Mouse (Mus musculus) kidney, adult 2 months (tissue): ENCODE measurements around the gene App.

ENCODE experiments used
- CTCF ChIP-seq: fragments of 200-500 bp; conservative IDR thresholded peaks from 2 replicates; pipeline ENCODE4 v1.5.1; 2011; ENCODE audit warnings: low read depth, mild to moderate bottlenecking, control low read depth, low read length, moderate library complexity, mixed read lengths; ENCODE audit not compliant: insufficient read depth, insufficient read length
- POLR2A ChIP-seq: fragments of 200-500 bp; IDR thresholded peaks from one replicate; pipeline ENCODE4 v1.6.1; 2011; ENCODE audit warnings: low read depth, low read length, control low read depth

DNA sequence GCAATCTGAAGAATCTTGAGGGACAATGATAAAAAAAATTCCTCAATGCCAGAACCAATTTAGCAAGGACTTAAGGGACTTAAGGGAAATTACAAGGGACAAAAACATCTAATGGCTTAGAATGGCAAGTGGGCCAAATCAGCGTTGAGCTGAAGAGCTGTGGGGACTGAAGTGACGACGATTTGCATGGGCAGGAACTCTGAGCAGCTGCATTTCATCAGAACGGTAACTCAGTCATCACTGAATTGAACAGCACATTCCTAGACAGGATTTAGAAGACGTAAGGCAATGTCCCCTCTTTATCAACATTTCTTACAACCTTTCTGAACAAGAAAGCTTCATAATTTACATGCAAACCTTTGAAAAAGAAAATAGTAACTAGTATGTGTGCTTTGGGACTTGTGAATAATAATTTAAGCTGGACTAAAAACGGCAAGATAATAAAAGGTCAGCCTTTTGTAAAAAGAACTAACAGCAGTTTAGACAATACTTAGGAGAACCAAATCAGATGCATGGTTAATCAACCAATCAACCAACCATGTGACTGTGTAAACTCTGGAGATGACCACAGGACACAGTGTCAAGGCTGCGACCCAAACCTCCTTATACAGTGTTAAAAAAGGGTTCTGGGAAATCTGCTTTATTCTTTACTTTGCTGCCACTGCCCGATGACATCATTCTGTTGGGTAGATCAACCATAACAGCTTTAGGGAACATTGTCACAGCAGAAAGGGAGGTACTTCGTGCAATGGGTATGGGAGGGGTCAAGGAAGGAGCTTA, 164.5 kb downstream of the App start:
- no peak for TF ChIP-seq CTCF
- TF ChIP-seq POLR2A, result no peak
